Mouse (Mus musculus) hindbrain, embryonic 13.5 days (tissue): Measurements from ENCODE around the gene Slc36a3. TPM values are rescaled to one million over a fixed set of nuclear protein-coding genes. Genes with fewer than 3 reads are reported as not detected.
"Not testable (repeated sequence)": the region's sequence is repeated elsewhere in the genome, so short reads cannot be mapped to it uniquely, and the experiment has no call there.

Source experiments
- ATAC-seq: fragments of 200-750 bp; cut with Nextera tagmentation; 2 replicates; pipeline ENCODE4 v1.8.0; 2017; ENCODE audit warnings: moderate TSS enrichment; ENCODE audit not compliant: low FRiP score
- H3K27ac ChIP-seq: fragments of 300-500 bp; sonication (generic); 2 replicates; pipeline ENCODE4 v1.5.1; 2015; ENCODE audit warnings: inconsistent platforms, mild to moderate bottlenecking, moderate library complexity
- H3K27me3 ChIP-seq: fragments of 300-500 bp; sonication (generic); 2 replicates; pipeline ENCODE4 v1.6.1; 2015; ENCODE audit warnings: mild to moderate bottlenecking, inconsistent platforms
- H3K36me3 ChIP-seq: fragments of 300-500 bp; sonication (generic); 2 replicates; pipeline ENCODE4 v1.6.1; 2015; ENCODE audit warnings: mild to moderate bottlenecking, inconsistent platforms
- H3K4me1 ChIP-seq: fragments of 300-500 bp; sonication (generic); replicated peaks from 2 replicates; pipeline ENCODE4 v1.6.1; 2015; ENCODE audit warnings: inconsistent platforms
- H3K4me2 ChIP-seq: fragments of 300-500 bp; sonication (generic); 2 replicates; pipeline ENCODE4 v1.6.1; 2015; ENCODE audit warnings: inconsistent platforms, mild to moderate bottlenecking, moderate library complexity
- H3K4me3 ChIP-seq: fragments of 300-500 bp; sonication (generic); 2 replicates; pipeline ENCODE4 v1.5.1; 2015; ENCODE audit warnings: mild to moderate bottlenecking, inconsistent platforms
- H3K9ac ChIP-seq: fragments of 300-500 bp; sonication (generic); 2 replicates; pipeline ENCODE4 v1.6.1; 2015; ENCODE audit warnings: mild to moderate bottlenecking, inconsistent platforms
- H3K9me3 ChIP-seq: fragments of 300-500 bp; sonication (generic); 2 replicates; pipeline ENCODE4 v1.6.1; 2016; ENCODE audit warnings: inconsistent platforms
- WGBS: fragments of 180-500 bp; shearing (Covaris S2); methylation state at CpG from one replicate; pipeline ENCODE4 v1.1.7; 2015; 5-methylcytosine and 5-hydroxymethylcytosine counted together
- polyA plus RNA-seq: library from polyadenylated mRNA; unstranded; fragments of >200 nt; fragmentation: Nextera tagmentation; extraction: Ambion mirVana; gene quantifications from 2 replicates; pipeline ENCODE4 v1.2.1, GENCODE M21; 2015

Slc36a3 gene
- polyA plus RNA-seq, 1 experiment from 2014 or later = not detected

DNA sequence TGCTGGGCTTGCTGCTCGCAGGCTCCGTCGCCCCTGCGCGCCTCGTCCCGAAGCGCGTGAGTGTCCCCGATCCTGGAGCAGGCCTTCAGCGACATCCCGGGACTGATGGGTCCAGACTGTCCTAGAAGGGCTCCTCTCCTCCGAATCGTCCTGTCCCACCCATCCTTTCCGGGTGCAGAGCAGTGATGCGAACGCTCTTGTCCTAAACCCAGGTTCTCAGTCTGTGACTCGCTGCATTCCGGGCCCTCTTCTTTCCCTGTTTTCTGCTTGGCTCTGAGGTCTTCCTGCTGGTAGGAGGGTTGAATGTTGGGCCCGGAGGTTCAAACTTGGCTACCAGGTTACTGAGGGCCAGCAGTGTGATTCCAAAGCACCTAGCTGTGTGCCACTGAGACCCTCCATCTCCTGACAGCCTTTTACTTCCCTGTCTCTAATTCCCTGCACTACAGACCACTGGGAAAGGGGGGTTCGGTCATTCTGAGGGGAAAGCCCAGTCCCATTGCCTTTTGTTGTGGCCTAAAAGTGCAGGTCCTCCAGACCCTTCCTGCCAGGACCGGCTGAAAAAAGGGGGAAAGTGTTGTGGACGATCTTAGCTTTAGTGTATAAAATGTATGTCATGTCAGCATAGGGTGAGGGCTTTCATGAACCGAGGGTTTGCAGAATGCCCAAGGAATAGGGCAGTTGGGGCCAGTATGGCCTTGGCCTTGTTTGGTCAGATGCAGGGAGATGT lies 53.2 kb downstream of the Slc36a3 start:
- Histone ChIP-seq H3K4me2 (peak overlapping the region; percentile 71), H3K27me3 (no peaks in the 10 kb centered on the region), H3K36me3 (0 out of 2 replicates have a peak, but pooled peaks cover 2% of the 10 kb centered on the region), H3K27ac (peak overlapping the region; percentile 73), H3K4me1 (peaks cover 24% of the 10 kb centered on the region), H3K4me3 (peak overlapping the region; percentile 58), H3K9ac (peak overlapping the region; percentile 83), H3K9me3 (no peaks in the 10 kb centered on the region)
- WGBS = 15% methylated on average over 24 of the region's 24 CpGs
- ATAC-seq = peak; percentile 43

DNA sequence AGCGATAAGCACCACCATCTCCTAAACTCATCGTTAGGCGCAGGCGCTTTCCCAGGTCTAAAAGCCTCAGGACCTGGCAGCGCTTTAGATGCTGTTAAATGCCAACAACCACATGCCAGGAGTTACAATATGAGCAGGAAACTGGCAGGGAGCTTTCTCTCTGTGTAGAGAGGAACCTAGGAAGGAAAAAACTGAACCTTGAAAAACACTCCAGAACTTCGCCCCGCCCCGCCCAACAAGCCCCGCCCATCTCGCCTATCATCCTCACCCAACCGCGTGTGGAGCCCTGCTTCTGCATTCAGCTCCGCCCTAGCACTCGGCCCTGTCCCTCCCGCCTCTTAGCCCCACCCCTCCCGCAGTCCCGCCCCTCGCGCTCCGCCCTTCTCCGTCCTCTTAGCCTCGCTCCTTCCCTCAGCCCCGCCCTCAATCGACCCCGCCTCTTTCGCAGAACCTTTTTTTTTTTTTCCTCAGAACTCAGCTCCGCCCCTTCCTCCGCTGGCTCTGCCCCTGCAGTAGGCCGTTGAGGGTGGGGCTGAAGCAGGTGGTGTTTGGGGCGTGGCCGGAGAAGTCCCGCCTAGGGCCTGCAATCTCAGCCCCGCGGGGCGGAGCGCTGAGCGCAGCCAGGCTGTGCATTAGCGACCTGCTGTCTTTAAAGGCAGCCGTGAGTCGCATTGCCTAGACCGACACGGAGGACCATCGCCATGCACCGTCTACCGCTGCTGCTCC lies 53.9 kb downstream of the Slc36a3 start, which contains the start of gene Gm2a:
Gm2a (plus strand) TSS at position 653 of the 726 bp plus-strand sequence.
- ATAC-seq = peak; percentile 94
- WGBS = 3% methylated on average over 34 of the region's 45 CpGs

DNA sequence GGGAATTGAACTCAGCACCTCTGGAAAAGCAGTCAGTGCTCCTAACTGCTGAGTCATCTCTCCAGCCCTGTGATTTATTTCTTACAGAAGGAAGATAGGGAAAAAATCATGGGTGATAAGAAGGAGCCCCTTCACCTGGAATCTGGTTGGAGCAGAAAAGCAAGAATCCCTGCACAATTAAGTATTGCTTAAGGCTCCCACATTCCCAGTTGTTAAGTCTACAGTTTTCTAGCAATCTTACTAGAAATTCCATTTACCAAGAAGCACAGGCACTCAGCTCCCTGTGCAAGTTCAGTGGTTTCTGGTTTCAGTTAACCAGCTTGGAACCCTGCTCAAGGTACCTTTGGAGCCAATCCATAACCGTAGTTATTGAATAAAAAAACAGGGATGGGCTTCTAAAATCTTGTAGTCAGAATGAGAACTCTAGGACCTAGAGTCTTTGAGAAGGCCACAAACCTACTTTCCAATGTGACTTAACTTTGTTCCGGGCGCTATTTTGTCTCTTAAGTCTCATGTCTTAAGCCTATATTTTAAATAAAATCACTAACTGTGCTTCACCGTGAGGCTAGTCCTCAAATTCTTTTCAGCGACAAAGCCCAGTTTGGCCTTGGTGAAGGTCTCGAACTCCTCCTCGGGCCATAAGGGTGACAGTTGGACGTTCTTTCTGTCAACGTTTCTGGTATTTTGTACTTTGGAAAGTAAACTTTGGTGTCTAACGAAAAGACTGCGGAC lies 54.6 kb downstream of the Slc36a3 start:
- Histone ChIP-seq H3K4me3 (peak overlapping the region; percentile 58), H3K27ac (0 out of 2 replicates have a peak overlapping the region, but pooled peaks have one; percentile 18), H3K4me2 (peak overlapping the region; percentile 71), H3K9me3 (no peaks in the 10 kb centered on the region), H3K36me3 (0 out of 2 replicates have a peak, but pooled peaks cover 2% of the 10 kb centered on the region), H3K27me3 (no peaks in the 10 kb centered on the region), H3K9ac (no peak overlapping the region), H3K4me1 (peaks cover 20% of the 10 kb centered on the region)
- no peak for ATAC-seq
- WGBS = 42% methylated on average over 11 of the region's 11 CpGs

More for the DNA sequence above, 53.9 kb downstream of the Slc36a3 start, which contains the start of gene Gm2a:
- H3K4me2 ChIP-seq = peak within 1 kb of the TSS; percentile 71
- H3K27ac ChIP-seq = peak within 1 kb of the TSS; percentile 73
- H3K36me3 ChIP-seq = 0 out of 2 replicates have a peak, but pooled peaks cover 2% of the 10 kb centered on the region
- H3K4me1 ChIP-seq = peaks cover 20% of the 10 kb centered on the region
- no peaks in the 10 kb centered on the region for H3K27me3 ChIP-seq
- peak within 1 kb of the TSS; percentile 83 for H3K9ac ChIP-seq
- H3K9me3 ChIP-seq = no peaks in the 10 kb centered on the region
- peak within 1 kb of the TSS; percentile 58 for H3K4me3 ChIP-seq

DNA sequence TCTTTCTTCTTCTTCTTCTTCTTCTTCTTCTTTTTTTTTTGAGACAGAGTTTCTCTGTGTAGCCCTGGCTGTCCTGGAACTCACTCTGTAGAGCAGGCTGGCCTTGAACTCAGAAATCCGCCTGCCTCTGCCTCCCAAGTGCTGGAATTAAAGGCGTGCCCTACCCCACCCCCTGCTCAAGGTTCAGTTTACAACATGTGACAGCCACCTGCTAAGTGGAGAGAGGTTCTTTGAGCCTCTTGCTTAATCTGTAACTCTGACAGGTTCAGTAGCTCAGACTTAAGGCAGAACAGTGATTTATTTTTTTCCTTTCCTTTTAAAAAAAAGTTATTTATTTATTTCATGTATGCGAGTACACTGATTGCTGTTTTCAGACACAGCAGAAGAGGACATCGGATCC lies 55.2 kb downstream of the Slc36a3 start:
- H3K9me3 ChIP-seq, H3K4me3 ChIP-seq, H3K36me3 ChIP-seq, H3K9ac ChIP-seq, H3K4me2 ChIP-seq, ATAC-seq, H3K27me3 ChIP-seq, H3K27ac ChIP-seq: not testable (repeated sequence)
- WGBS = 84% methylated on average over 4 of the region's 4 CpGs
- H3K4me1 ChIP-seq = peaks cover 20% of the 10 kb centered on the region

DNA sequence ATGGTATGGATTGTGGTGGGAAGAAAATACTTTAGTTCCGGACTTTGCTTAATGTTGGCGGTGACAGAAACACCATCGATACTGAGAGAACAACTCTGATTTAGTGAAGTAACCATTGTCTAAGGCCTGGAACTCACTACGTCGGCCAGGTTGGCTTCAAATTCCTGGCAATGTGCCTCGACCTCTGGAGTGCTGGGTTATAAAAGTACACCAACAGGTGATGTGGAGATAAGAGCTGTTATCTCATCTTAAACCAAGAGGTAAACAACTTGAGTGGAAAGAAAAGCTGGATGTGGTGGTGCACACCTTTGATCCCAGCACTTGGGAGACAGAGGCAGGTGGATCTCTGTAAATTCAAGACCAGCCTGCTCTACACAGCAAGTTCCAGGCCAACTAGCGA lies 58.4 kb downstream of the Slc36a3 start:
- WGBS = 88% methylated on average over 7 of the region's 7 CpGs
- H3K36me3 ChIP-seq = no peaks in the 10 kb centered on the region
- H3K27ac ChIP-seq = no peak overlapping the region
- no peak for ATAC-seq
- H3K27me3 ChIP-seq = 0 out of 2 replicates have a peak, but pooled peaks cover under 1% of the 10 kb centered on the region
- no peak overlapping the region for H3K4me2 ChIP-seq
- H3K9ac ChIP-seq = no peak overlapping the region
- H3K4me3 ChIP-seq = no peak overlapping the region
- H3K9me3 ChIP-seq = no peaks in the 10 kb centered on the region
- peaks cover 8% of the 10 kb centered on the region for H3K4me1 ChIP-seq

DNA sequence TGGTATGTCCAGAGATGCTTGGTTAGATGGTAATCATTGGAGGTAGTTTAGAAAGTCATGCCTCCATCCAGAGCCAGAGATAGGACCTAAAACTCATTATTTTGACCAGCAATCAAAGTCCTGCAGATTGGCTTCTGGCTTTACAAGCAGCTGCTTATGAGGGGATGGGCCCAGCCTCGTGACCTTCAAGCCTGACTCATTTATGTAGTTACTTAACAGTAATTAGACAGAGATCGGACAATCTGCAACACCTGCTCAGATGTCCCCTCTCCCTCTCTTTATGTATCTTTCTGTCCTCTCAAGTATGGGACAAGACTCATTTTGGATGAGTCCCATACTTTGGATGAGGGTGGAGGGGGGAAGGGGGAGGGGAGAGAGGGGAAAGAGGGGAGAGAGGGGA lies 61.6 kb downstream of the Slc36a3 start:
- H3K4me3 ChIP-seq = no peak overlapping the region
- H3K4me2 ChIP-seq = no peak overlapping the region
- no peak overlapping the region for H3K9ac ChIP-seq
- H3K36me3 ChIP-seq = no peaks in the 10 kb centered on the region
- no peak for ATAC-seq
- 84% methylated on average over 2 of the region's 2 CpGs for WGBS
- no peaks in the 10 kb centered on the region for H3K4me1 ChIP-seq
- H3K27ac ChIP-seq = no peak overlapping the region
- no peaks in the 10 kb centered on the region for H3K9me3 ChIP-seq
- 0 out of 2 replicates have a peak, but pooled peaks cover 2% of the 10 kb centered on the region for H3K27me3 ChIP-seq

DNA sequence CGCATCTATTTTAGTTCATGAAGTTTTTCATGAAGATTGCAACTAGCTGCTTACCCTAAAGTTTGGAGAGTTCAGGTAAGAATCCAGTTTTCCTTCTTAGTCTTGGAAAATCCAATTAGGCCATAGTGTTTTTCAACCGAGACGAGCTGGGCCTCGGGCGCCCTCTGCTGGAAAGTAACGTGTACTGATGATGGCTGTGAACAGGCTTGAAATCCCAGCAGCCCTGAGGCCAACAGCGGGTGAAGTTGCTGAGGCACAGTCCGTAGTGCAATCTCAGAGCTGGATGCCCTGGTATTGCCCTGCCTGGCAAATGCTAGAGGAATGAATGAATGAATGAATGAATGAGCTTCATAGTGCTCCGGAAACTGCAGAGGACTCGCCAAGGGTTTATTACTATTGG lies 64.5 kb downstream of the Slc36a3 start:
- WGBS = 7% methylated on average over 10 of the region's 10 CpGs
- H3K4me2 ChIP-seq = no peak overlapping the region
- H3K36me3 ChIP-seq = no peaks in the 10 kb centered on the region
- no peak overlapping the region for H3K4me3 ChIP-seq
- no peaks in the 10 kb centered on the region; the same call in 1 of the 2 replicates for H3K9me3 ChIP-seq
- H3K27me3 ChIP-seq = 0 out of 2 replicates have a peak, but pooled peaks cover 2% of the 10 kb centered on the region
- H3K4me1 ChIP-seq = no peaks in the 10 kb centered on the region
- H3K9ac ChIP-seq = no peak overlapping the region
- no peak; the same call in 1 of the 2 replicates for ATAC-seq
- no peak overlapping the region for H3K27ac ChIP-seq

DNA sequence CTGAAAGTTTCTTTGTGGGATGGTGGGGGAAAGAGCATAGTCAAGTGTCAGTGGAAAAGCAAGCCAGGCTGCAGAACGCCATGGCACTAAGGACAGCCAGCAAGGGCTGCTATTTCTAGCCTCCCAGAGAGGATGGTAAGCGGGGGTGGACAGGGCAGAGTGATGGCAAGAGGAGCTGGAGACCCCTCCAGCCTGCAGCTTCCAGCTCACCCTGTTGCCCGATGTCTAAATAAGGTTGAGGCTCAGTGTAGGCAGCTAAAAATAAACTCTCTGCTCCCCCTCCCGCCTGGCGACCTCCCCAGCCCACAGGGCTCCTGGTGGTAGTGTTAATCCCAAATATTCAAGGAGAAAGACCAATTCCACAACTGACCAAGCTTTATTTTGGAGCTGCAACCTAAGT lies 66.1 kb downstream of the Slc36a3 start:
- H3K4me2 ChIP-seq = no peak overlapping the region
- H3K4me3 ChIP-seq = no peak overlapping the region
- no peak for ATAC-seq
- no peaks in the 10 kb centered on the region; the same call in 1 of the 2 replicates for H3K9me3 ChIP-seq
- no peaks in the 10 kb centered on the region for H3K4me1 ChIP-seq
- H3K27me3 ChIP-seq = 0 out of 2 replicates have a peak, but pooled peaks cover 2% of the 10 kb centered on the region
- H3K36me3 ChIP-seq = no peaks in the 10 kb centered on the region
- H3K27ac ChIP-seq = no peak overlapping the region
- 68% methylated on average over 5 of the region's 5 CpGs for WGBS
- H3K9ac ChIP-seq = no peak overlapping the region

DNA sequence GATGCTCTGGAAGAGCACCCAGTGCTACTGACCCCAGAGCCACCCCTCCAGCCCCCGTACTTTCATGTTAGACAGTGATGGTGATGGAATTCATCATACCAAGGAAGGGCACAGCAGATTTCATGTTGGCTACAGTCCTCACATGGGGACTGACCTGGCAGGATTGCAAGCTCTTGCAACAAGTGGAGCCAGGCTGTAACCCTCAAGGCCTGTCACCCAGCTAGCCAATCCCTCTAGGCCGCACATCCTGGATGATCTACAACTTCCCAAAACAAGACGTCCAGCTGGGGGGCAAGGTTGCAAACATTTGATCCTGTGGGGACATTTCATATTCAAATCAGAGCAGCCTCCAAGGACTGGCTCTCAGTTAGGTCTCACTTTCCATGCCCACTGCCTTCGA lies 66.9 kb downstream of the Slc36a3 start:
- Histone ChIP-seq H3K4me2 (no peak overlapping the region), H3K27ac (no peak overlapping the region), H3K27me3 (0 out of 2 replicates have a peak, but pooled peaks cover 2% of the 10 kb centered on the region), H3K4me3 (no peak overlapping the region), H3K4me1 (no peaks in the 10 kb centered on the region), H3K9me3 (no peaks in the 10 kb centered on the region; the same call in 1 of the 2 replicates), H3K36me3 (no peaks in the 10 kb centered on the region), H3K9ac (no peak overlapping the region)
- 77% methylated on average over 4 of the region's 4 CpGs for WGBS
- ATAC-seq = no peak

DNA sequence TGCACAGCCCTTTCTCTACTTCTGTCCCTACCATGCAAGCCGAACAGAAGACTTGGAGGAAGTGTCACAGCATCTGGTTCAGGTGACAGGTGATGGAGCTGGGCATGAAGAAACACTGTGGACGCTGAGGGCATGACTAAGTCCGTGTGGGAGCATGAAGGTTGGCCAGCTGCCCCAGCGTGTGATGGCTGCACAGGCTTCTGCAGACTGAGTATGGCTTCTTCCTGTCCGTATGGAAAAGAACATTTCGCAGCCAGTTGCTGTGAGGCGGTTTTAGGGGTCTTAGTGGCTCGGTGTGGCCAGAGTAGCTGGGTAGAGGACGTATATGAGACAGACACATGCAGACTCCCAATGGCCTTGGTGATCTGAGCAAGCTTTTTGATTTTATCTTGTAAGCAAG lies 70.3 kb downstream of the Slc36a3 start:
- WGBS = 89% methylated on average over 9 of the region's 9 CpGs
- H3K36me3 ChIP-seq = no peaks in the 10 kb centered on the region
- H3K4me2 ChIP-seq = no peak overlapping the region
- no peaks in the 10 kb centered on the region; the same call in 1 of the 2 replicates for H3K9me3 ChIP-seq
- no peak for ATAC-seq
- no peak overlapping the region for H3K9ac ChIP-seq
- H3K27me3 ChIP-seq = peaks cover 31% of the 10 kb centered on the region
- H3K4me3 ChIP-seq = no peak overlapping the region
- H3K27ac ChIP-seq = no peak overlapping the region
- H3K4me1 ChIP-seq = peaks cover 15% of the 10 kb centered on the region

DNA sequence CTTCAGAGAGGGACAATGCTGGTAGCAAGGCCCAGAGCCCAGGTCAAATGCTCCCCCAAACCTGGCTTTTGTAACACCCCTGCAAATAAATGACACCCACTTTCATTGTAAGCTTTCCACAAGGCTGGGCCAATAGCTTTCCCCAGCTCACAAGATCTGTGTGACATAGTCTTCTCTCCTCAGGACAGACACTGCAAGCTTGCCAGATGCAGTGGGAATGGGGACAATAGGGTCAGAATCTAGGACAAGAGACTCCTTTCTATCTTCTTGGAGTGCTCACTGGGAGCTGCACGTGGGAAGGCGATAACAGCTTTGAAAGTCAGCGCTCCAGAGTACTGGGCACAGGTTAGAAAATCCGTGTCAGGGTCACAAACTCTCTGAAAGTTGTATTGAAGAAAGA lies 72.3 kb downstream of the Slc36a3 start:
- H3K4me3 ChIP-seq = no peak overlapping the region
- peaks cover 31% of the 10 kb centered on the region for H3K27me3 ChIP-seq
- no peak for ATAC-seq
- no peak overlapping the region for H3K9ac ChIP-seq
- peaks cover 20% of the 10 kb centered on the region for H3K4me1 ChIP-seq
- H3K27ac ChIP-seq = no peak overlapping the region
- no peaks in the 10 kb centered on the region; the same call in 1 of the 2 replicates for H3K9me3 ChIP-seq
- WGBS = 56% methylated on average over 4 of the region's 4 CpGs
- no peaks in the 10 kb centered on the region for H3K36me3 ChIP-seq
- no peak overlapping the region for H3K4me2 ChIP-seq

DNA sequence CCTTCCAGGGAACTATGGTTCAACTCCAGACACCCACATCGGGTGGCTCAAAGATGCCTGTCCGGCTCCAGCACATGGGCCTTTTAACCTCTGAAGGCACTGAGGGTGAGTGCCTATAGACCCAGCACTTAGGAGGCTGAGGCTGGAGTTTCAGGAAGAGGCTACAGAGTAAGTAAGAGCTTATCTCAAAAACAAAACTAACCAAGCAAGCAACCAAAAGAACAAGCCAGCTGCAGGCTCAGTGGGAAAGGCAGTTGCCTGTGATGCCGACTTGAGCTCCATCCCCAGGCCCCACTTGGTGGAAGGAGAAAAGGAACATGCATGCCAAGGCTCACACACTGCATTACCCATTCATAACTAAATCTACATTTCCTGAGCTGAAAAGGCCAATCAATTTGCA lies 73.0 kb downstream of the Slc36a3 start:
- H3K36me3 ChIP-seq = no peaks in the 10 kb centered on the region
- H3K4me3 ChIP-seq = no peak overlapping the region
- H3K27ac ChIP-seq = no peak overlapping the region
- peaks cover 20% of the 10 kb centered on the region for H3K4me1 ChIP-seq
- no peak overlapping the region for H3K9ac ChIP-seq
- no peaks in the 10 kb centered on the region; the same call in 1 of the 2 replicates for H3K9me3 ChIP-seq
- H3K27me3 ChIP-seq = peaks cover 31% of the 10 kb centered on the region
- no peak for ATAC-seq
- peak overlapping the region; percentile 86 for H3K4me2 ChIP-seq
- WGBS = 68% methylated on average over 3 of the region's 3 CpGs
